Mouse (Mus musculus): Measurements from ENCODE around the gene Mlf2. TPM values are rescaled to one million over a fixed set of nuclear protein-coding genes. Genes with fewer than 3 reads are reported as not detected.

Gene Mlf2
- polyA plus RNA-seq, 1 experiment from 2014 or later = 257 TPM

DNA sequence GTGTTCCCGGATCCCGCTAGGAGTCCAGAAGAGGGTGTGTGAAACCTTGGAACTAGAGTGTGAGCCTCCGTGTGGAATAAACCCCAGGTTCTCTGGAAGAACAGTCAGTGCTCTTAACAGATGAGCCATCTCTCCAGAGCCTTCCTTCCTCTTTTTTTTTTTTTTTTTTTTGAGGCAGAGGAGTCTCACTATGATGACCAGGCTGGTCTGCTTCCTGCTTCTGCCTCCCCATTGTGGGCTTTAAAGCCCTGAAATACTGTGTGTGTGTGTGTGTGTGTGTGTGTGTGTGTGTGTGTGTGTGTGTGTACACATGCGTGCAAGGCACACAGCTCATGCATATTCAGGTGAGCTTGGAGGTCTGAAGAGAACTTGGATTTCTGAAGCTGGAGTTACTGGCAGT lies 9.6 kb upstream of the Mlf2 start:
- H3K27ac ChIP-seq (ENCODE audit: low read depth, low read length) = no peak overlapping the region
- peaks cover 27% of the 10 kb centered on the region for H3K4me1 ChIP-seq (replicated peaks; ENCODE audit: control insufficient read depth, insufficient read depth, low read length)
- no peak overlapping the region for H3K4me2 ChIP-seq
- no peak overlapping the region for H3K9ac ChIP-seq (ENCODE audit: low read depth, low read length)
- H3K36me3 ChIP-seq (ENCODE audit: control insufficient read depth, insufficient read depth, low read length) = no peaks in the 10 kb centered on the region
- DNase-seq (ENCODE audit: low spot score) = no peak
- peaks cover 20% of the 10 kb centered on the region for H3K27me3 ChIP-seq (replicated peaks; ENCODE audit: control insufficient read depth, insufficient read depth, low read length)
- no peak for ATAC-seq (replicated peaks; ENCODE audit: low FRiP score)
- no peaks in the 10 kb centered on the region for H3K9me3 ChIP-seq (ENCODE audit: control insufficient read depth, low read length)
- no peak overlapping the region for H3K4me3 ChIP-seq (ENCODE audit: low read depth, low read length)
- 49% methylated on average over 4 of the region's 4 CpGs for WGBS

DNA sequence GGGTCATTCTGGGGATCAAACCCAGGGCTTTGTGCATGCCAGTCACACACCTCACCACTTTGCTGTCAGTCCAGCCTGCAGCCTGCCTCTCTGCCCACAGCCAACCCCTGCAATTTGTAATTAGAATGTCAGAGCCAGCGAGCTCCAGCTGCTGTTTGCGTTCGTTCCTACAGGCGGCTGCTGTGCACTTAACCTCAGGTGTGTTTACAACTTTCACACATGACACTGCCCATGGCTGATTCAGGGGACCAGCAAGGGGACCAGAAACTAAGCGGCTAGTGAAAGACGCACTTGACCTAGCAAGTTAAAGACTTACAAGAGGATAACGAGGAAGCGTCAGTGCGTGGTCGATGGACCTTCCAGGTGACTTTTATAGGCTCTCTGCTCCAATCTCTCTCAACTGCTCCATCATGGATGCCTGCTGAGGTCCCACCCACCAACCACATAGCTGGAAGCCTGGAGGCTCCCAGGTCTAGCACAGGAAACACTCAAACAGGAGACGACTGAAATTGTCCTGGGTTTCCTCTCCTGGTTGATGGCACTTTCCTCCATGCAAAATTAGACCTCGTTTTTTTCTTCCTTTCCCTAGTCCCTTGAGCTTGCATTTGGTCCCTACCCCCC lies 5.9 kb upstream of the Mlf2 start:
- no peak overlapping the region for H3K27ac ChIP-seq (ENCODE audit: low read depth, low read length)
- no peak overlapping the region for H3K9ac ChIP-seq (ENCODE audit: low read depth, low read length)
- H3K4me1 ChIP-seq (replicated peaks; ENCODE audit: control insufficient read depth, insufficient read depth, low read length) = peaks cover 23% of the 10 kb centered on the region
- H3K36me3 ChIP-seq (ENCODE audit: control insufficient read depth, insufficient read depth, low read length) = no peaks in the 10 kb centered on the region
- no peaks in the 10 kb centered on the region for H3K9me3 ChIP-seq (ENCODE audit: control insufficient read depth, low read length)
- WGBS = 39% methylated on average over 12 of the region's 12 CpGs
- no peak overlapping the region for H3K4me3 ChIP-seq (ENCODE audit: low read depth, low read length)
- DNase-seq (ENCODE audit: low spot score) (no peak), ATAC-seq (replicated peaks; ENCODE audit: low FRiP score) (no peak)
- H3K4me2 ChIP-seq = peak overlapping the region; percentile 28; the same call in 1 of the 2 replicates
- H3K27me3 ChIP-seq (replicated peaks; ENCODE audit: control insufficient read depth, insufficient read depth, low read length) = no peaks in the 10 kb centered on the region; the same call in 1 of the 2 replicates

DNA sequence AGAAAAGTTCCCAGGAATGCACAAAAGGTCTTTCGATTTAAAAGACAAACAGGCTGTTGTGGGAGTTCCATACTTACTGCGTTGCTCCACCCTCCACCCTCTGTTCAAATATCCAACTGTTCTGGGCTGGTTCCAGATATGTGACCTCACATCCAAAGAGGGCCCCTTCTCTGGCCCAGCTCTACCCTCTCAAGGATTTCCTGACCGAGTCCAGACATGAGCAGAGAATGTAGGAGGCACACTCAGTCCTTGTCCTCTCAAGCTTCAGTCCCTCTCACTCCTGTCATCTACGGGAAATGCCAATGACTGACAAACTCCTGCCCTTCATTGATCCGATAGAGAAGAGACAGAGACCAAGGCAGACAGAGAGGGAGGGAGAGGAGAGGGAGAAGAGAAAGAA lies 5.2 kb upstream of the Mlf2 start:
- 42% methylated on average over 5 of the region's 5 CpGs for WGBS
- Histone ChIP-seq H3K4me3 (ENCODE audit: low read depth, low read length) (no peak overlapping the region), H3K4me1 (replicated peaks; ENCODE audit: control insufficient read depth, insufficient read depth, low read length) (peaks cover 19% of the 10 kb centered on the region), H3K9ac (ENCODE audit: low read depth, low read length) (no peak overlapping the region), H3K9me3 (ENCODE audit: control insufficient read depth, low read length) (no peaks in the 10 kb centered on the region), H3K36me3 (ENCODE audit: control insufficient read depth, insufficient read depth, low read length) (no peaks in the 10 kb centered on the region), H3K27ac (ENCODE audit: low read depth, low read length) (peak overlapping the region; percentile 23; the same call in 1 of the 2 replicates), H3K27me3 (replicated peaks; ENCODE audit: control insufficient read depth, insufficient read depth, low read length) (no peaks in the 10 kb centered on the region), H3K4me2 (peak overlapping the region; percentile 28; the same call in 1 of the 2 replicates)
- ATAC-seq (replicated peaks; ENCODE audit: low FRiP score) (no peak), DNase-seq (ENCODE audit: low spot score) (no peak)

DNA sequence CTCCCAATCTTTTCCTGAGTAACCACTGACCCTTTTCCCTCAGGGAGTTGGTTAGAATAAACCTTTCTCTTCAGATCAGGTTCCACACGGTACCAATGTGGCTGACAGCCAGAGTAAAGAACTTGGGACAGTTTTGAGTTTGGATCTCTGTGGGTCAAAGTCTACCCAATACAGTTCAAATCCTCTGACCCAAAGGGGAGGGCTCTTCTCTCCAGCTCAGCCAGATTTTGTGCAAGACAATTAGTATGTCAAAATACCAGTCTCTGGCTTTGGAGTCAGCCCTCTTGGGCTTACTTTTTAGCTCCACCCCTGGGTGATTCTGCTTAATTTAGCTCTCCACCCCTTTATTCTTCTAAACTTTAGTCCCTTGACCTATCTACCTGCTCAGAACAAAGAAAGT lies 955 bp upstream of the Mlf2 start:
- peaks cover 22% of the 10 kb centered on the region for H3K4me1 ChIP-seq (replicated peaks; ENCODE audit: control insufficient read depth, insufficient read depth, low read length)
- ATAC-seq (replicated peaks; ENCODE audit: low FRiP score) (no peak), DNase-seq (ENCODE audit: low spot score) (no peak)
- H3K4me3 ChIP-seq (ENCODE audit: low read depth, low read length) = peak overlapping the region; percentile 94
- H3K36me3 ChIP-seq (ENCODE audit: control insufficient read depth, insufficient read depth, low read length) = peaks cover 17% of the 10 kb centered on the region
- no peaks in the 10 kb centered on the region for H3K27me3 ChIP-seq (replicated peaks; ENCODE audit: control insufficient read depth, insufficient read depth, low read length)
- H3K27ac ChIP-seq (ENCODE audit: low read depth, low read length) = 0 out of 2 replicates have a peak overlapping the region, but pooled peaks have one; percentile 92
- WGBS = 79% methylated on average over 1 of the region's 1 CpGs
- H3K9me3 ChIP-seq (ENCODE audit: control insufficient read depth, low read length) = no peaks in the 10 kb centered on the region
- peak overlapping the region; percentile 92 for H3K4me2 ChIP-seq
- peak overlapping the region; percentile 92; the same call in 1 of the 2 replicates for H3K9ac ChIP-seq (ENCODE audit: low read depth, low read length)

DNA sequence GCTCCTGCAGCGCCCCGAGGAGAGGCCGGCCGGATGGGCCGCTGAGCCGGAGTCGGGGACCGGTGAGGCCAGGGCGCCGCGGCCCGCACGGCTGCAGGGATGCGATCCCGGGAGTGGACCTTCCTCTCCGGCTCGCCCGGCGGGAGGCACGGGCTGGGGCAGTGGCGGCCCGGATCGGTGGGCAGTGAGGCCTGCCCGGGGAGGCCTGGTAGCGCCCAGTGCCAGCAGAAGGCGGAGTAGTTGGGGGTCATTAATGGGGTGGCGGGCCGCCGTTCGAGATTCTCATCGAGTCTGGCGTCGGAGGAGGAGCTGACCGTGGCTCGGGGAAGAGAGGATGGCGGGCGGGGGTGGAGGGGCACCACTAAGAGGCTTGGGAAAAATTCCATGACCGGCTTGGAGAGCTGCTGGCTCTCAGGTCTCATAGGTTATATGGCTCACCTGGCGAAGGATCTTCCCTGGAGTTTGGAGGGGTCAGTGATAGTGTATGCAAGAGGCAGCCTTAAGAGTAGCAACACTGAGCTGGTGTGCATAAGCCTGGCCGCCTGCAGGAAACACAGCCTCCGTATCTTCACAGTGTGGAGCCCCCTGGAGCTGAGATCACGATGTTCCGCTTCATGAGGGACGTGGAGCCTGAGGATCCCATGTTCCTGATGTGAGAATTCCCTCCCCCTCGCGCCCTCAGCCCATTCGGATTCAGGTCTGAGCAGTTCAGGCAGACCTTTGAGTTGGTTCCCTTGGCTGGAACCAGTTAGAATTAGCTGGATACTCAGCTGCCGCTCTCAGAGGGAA lies 533 bp downstream of the Mlf2 start:
- DNase-seq (ENCODE audit: low spot score) (peak; percentile 66), ATAC-seq (replicated peaks; ENCODE audit: low FRiP score) (peak; percentile 22)
- Histone ChIP-seq H3K9me3 (ENCODE audit: control insufficient read depth, low read length) (no peaks in the 10 kb centered on the region), H3K9ac (ENCODE audit: low read depth, low read length) (peak overlapping the region; percentile 92), H3K27me3 (replicated peaks; ENCODE audit: control insufficient read depth, insufficient read depth, low read length) (no peaks in the 10 kb centered on the region), H3K27ac (ENCODE audit: low read depth, low read length) (peak overlapping the region; percentile 92), H3K4me2 (peak overlapping the region; percentile 92), H3K36me3 (ENCODE audit: control insufficient read depth, insufficient read depth, low read length) (peaks cover 20% of the 10 kb centered on the region), H3K4me1 (replicated peaks; ENCODE audit: control insufficient read depth, insufficient read depth, low read length) (peaks cover 15% of the 10 kb centered on the region), H3K4me3 (ENCODE audit: low read depth, low read length) (peak overlapping the region; percentile 94)
- 1% methylated on average over 48 of the region's 48 CpGs for WGBS

DNA sequence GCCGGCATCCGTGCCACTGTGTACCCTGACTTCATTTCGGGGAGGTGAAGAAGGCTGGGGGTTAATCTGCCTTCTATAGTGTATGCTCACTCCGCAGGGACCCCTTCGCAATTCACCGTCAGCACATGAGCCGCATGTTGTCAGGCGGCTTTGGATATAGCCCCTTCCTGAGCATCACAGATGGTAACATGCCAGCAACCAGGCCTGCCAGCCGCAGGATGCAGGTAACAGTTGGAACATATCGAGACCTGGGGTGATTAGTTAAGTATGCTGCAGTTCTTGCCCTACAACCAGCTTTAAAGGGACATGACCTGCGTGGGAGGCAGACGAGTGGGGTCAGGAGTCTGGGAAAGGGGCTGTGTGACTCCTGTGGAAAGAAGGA lies 1.1 kb downstream of the Mlf2 start:
- Histone ChIP-seq H3K27ac (ENCODE audit: low read depth, low read length) (peak overlapping the region; percentile 92), H3K4me1 (replicated peaks; ENCODE audit: control insufficient read depth, insufficient read depth, low read length) (peaks cover 15% of the 10 kb centered on the region), H3K36me3 (ENCODE audit: control insufficient read depth, insufficient read depth, low read length) (peaks cover 20% of the 10 kb centered on the region), H3K4me3 (ENCODE audit: low read depth, low read length) (peak overlapping the region; percentile 94), H3K9ac (ENCODE audit: low read depth, low read length) (peak overlapping the region; percentile 92), H3K9me3 (ENCODE audit: control insufficient read depth, low read length) (no peaks in the 10 kb centered on the region), H3K27me3 (replicated peaks; ENCODE audit: control insufficient read depth, insufficient read depth, low read length) (no peaks in the 10 kb centered on the region), H3K4me2 (peak overlapping the region; percentile 92)
- WGBS = 56% methylated on average over 12 of the region's 12 CpGs
- DNase-seq (ENCODE audit: low spot score) (no peak), ATAC-seq (replicated peaks; ENCODE audit: low FRiP score) (no peak)

DNA sequence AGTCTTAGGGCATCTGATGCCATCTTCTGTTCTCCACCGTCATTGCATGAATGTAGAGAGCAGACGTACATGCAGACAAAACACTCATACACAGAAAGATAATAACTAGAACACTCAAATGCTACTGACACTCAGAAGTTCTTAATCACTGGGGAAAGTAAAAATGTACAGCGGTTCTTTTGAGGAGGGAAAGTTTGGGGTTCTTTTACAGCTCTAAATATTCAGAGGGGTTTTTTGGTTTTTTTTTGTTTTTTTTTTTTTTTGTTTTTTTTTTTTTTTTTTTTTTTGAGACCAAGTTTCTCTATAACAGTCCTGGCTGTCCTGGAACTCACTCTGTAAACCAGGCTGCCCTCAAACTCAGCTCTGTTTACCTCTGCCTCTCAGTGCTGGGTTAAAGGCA lies 1.9 kb downstream of the Mlf2 start:
- H3K4me2 ChIP-seq = peak overlapping the region; percentile 92; the same call in 1 of the 2 replicates

DNA sequence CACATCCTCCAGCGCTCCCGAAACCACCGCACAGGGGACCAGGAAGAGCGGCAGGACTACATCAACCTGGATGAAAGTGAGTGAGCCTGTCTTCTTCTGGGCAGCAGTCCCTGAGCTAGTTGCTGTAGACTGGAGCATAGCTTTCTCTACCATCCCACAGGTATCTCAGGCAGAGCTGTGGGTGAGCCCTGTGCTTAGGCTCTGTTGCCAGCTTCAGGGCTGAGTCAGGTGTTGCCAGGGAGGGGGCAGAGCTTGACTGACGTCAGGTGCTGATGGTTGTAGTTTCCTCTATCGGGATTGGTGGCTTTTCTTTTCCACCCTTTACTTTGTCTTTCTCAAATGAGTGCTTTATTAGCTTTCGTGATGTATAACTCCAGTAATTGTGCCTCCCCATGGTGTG lies 3.5 kb downstream of the Mlf2 start:
- Histone ChIP-seq H3K9ac (ENCODE audit: low read depth, low read length) (no peak overlapping the region), H3K4me1 (replicated peaks; ENCODE audit: control insufficient read depth, insufficient read depth, low read length) (peaks cover 15% of the 10 kb centered on the region), H3K4me2 (no peak overlapping the region), H3K27ac (ENCODE audit: low read depth, low read length) (no peak overlapping the region), H3K4me3 (ENCODE audit: low read depth, low read length) (no peak overlapping the region), H3K27me3 (replicated peaks; ENCODE audit: control insufficient read depth, insufficient read depth, low read length) (no peaks in the 10 kb centered on the region), H3K36me3 (ENCODE audit: control insufficient read depth, insufficient read depth, low read length) (peaks cover 27% of the 10 kb centered on the region), H3K9me3 (ENCODE audit: control insufficient read depth, low read length) (no peaks in the 10 kb centered on the region)
- DNase-seq (ENCODE audit: low spot score) (no peak), ATAC-seq (replicated peaks; ENCODE audit: low FRiP score) (no peak)
- WGBS = 94% methylated on average over 7 of the region's 7 CpGs

More for the DNA sequence above, 1.9 kb downstream of the Mlf2 start:
- Histone ChIP-seq H3K36me3 (ENCODE audit: control insufficient read depth, insufficient read depth, low read length) (peaks cover 25% of the 10 kb centered on the region), H3K27me3 (replicated peaks; ENCODE audit: control insufficient read depth, insufficient read depth, low read length) (no peaks in the 10 kb centered on the region), H3K9ac (ENCODE audit: low read depth, low read length) (no peak overlapping the region), H3K27ac (ENCODE audit: low read depth, low read length) (no peak overlapping the region), H3K9me3 (ENCODE audit: control insufficient read depth, low read length) (no peaks in the 10 kb centered on the region), H3K4me1 (replicated peaks; ENCODE audit: control insufficient read depth, insufficient read depth, low read length) (peaks cover 15% of the 10 kb centered on the region), H3K4me3 (ENCODE audit: low read depth, low read length) (no peak overlapping the region)
- WGBS = 84% methylated on average over 3 of the region's 3 CpGs
- no peak for ATAC-seq (replicated peaks; ENCODE audit: low FRiP score)
- no peak for DNase-seq (ENCODE audit: low spot score)

Measured in liver, embryonic 11.5 days (tissue).